Mouse (Mus musculus) hindbrain, embryonic 10.5 days (tissue): ENCODE measurements at regions not wholly inside any gene's neighbourhood (a gene's known extent, or its start where the extent isn't known, plus 50 kb on each side); places are given as distances from the start of the nearest gene placed in this dataset.

Source experiments
- DNase-seq: peaks from one replicate; pipeline ENCODE4 v3.0.0-alpha.2; 2017; ENCODE audit warnings: low spot score
- H3K27ac ChIP-seq: fragments of 300-500 bp; sonication (generic); 2 replicates; pipeline ENCODE4 v1.5.1; 2016; ENCODE audit warnings: mild to moderate bottlenecking, moderate library complexity
- H3K27me3 ChIP-seq: fragments of 300-500 bp; sonication (generic); 2 replicates; pipeline ENCODE4 v1.6.1; 2016; ENCODE audit warnings: mild to moderate bottlenecking; ENCODE audit not compliant: poor library complexity, insufficient read depth, severe bottlenecking
- H3K36me3 ChIP-seq: fragments of 300-500 bp; sonication (generic); 2 replicates; pipeline ENCODE4 v1.6.1; 2016; ENCODE audit warnings: mild to moderate bottlenecking, moderate library complexity
- H3K4me1 ChIP-seq: fragments of 300-500 bp; sonication (generic); replicated peaks from 2 replicates; pipeline ENCODE4 v1.6.1; 2016; ENCODE audit warnings: mild to moderate bottlenecking
- H3K4me3 ChIP-seq: fragments of 300-500 bp; sonication (generic); 2 replicates; pipeline ENCODE4 v1.5.1; 2016; ENCODE audit warnings: mild to moderate bottlenecking, moderate library complexity
- H3K9me3 ChIP-seq: fragments of 300-500 bp; sonication (generic); 2 replicates; pipeline ENCODE4 v1.6.1; 2016; ENCODE audit warnings: mild to moderate bottlenecking, moderate library complexity
- WGBS: fragments of 180-500 bp; shearing (Covaris S2); methylation state at CpG from one replicate; pipeline ENCODE4 v1.1.7; 2016; 5-methylcytosine and 5-hydroxymethylcytosine counted together

GRCm38 (mm10) chr7:124914061-124914460 lies 530.4 kb upstream of the Kdm8 start:
- no peak overlapping the region for H3K4me3 ChIP-seq
- no peak overlapping the region for H3K27ac ChIP-seq
- no peaks in the 10 kb centered on the region for H3K27me3 ChIP-seq
- 82% methylated on average over 5 of the region's 5 CpGs for WGBS
- H3K4me1 ChIP-seq, result peaks cover 11% of the 10 kb centered on the region; the same call in 1 of the 2 replicates
- no peaks in the 10 kb centered on the region for H3K36me3 ChIP-seq
- H3K9me3 ChIP-seq, result peaks cover 2% of the 10 kb centered on the region; the same call in 1 of the 2 replicates
- no peak for DNase-seq

DNA sequence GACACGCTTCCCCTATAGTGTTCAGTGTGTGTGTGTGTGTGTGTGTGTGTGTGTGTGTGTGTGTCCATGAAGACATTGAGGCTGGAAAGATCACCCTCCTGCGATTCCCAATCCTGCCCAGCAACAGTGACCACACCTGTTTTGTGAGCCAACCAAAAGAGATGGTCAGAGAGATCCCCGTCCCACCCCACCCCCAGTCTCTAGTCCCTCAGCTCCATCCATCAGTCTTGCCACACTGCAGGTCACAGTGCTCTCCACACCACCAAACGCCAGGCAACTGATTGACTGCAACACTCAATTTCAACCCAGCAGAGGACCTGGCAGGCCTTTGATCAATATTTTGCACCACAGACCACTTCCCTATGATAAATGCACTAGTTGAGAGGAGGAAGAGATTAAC lies 530.0 kb upstream of the Kdm8 start:
- 86% methylated on average over 4 of the region's 4 CpGs for WGBS
- no peaks in the 10 kb centered on the region for H3K27me3 ChIP-seq
- H3K4me3 ChIP-seq, result no peak overlapping the region
- H3K27ac ChIP-seq, result no peak overlapping the region
- no peaks in the 10 kb centered on the region for H3K36me3 ChIP-seq
- no peak for DNase-seq
- H3K4me1 ChIP-seq, result peaks cover 11% of the 10 kb centered on the region; the same call in 1 of the 2 replicates
- H3K9me3 ChIP-seq, result no peaks in the 10 kb centered on the region

- Histone ChIP-seq H3K9me3 (no peaks in the 10 kb centered on the region), H3K27me3 (no peaks in the 10 kb centered on the region), H3K27ac (no peak overlapping the region), H3K4me3 (no peak overlapping the region), H3K36me3 (no peaks in the 10 kb centered on the region), H3K4me1 (peaks cover 11% of the 10 kb centered on the region; the same call in 1 of the 2 replicates)
- WGBS, result 79% methylated on average over 6 of the region's 6 CpGs
- DNase-seq, result no peak
These were observed 529.5 kb upstream of the Kdm8 start for GRCm38 (mm10) chr7:124914972-124915371.

DNA sequence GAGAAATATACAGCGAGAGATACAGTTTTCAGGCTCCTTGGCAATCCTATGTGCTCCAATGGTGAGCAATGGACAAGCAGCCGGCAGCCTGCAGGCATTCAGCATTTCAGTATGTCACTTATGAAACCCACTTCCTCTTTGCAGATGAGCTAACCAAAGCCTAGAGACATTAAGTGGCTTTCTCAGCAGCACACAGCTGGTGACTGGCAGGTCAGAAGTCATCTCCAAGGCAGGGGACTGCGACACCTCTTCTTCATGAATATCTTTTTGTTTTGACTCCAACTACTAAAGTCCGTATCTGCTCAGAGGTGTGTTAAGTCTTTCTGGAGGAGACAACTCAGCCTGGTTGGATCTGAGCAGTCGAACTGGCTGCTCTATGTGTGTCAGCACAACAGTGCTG lies 528.8 kb upstream of the Kdm8 start:
- Histone ChIP-seq H3K36me3 (no peaks in the 10 kb centered on the region), H3K27me3 (no peaks in the 10 kb centered on the region), H3K4me1 (peaks cover 11% of the 10 kb centered on the region; the same call in 1 of the 2 replicates), H3K9me3 (no peaks in the 10 kb centered on the region), H3K4me3 (no peak overlapping the region), H3K27ac (no peak overlapping the region)
- no peak for DNase-seq
- WGBS, result 81% methylated on average over 5 of the region's 5 CpGs

GRCm38 (mm10) chr7:124917606-124918120 lies 526.8 kb upstream of the Kdm8 start:
- Histone ChIP-seq H3K36me3 (no peaks in the 10 kb centered on the region), H3K27ac (no peak overlapping the region), H3K27me3 (no peaks in the 10 kb centered on the region), H3K4me3 (no peak overlapping the region), H3K9me3 (no peaks in the 10 kb centered on the region), H3K4me1 (peaks cover 11% of the 10 kb centered on the region; the same call in 1 of the 2 replicates)
- no peak for DNase-seq
- WGBS, result 76% methylated on average over 5 of the region's 5 CpGs

DNA sequence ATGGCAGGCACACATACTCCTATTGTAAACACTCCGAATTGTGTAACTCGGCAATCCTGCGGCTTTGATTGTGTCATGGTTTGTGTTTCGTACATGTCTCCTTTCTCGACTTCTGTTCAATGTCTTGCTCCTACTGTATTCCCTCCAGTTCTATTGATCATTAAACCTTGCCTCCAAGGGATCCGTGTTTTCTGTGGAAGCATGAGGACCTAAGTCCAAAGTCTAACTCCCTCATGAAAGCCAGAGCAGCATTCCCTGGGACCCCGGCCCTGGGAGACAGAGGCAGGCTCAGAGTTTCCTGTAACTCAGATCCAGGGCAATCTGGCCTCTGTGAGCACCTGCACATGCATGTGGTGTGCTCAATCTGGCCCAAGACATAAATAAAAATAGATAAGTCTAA lies 521.7 kb upstream of the Kdm8 start:
- H3K27me3 ChIP-seq, result no peaks in the 10 kb centered on the region
- no peaks in the 10 kb centered on the region for H3K9me3 ChIP-seq
- WGBS, result 88% methylated on average over 7 of the region's 7 CpGs
- no peaks in the 10 kb centered on the region for H3K36me3 ChIP-seq
- no peaks in the 10 kb centered on the region for H3K4me1 ChIP-seq
- H3K27ac ChIP-seq, result no peak overlapping the region
- H3K4me3 ChIP-seq, result no peak overlapping the region
- no peak for DNase-seq

GRCm38 (mm10) chr7:124933573-124933972 lies 510.9 kb upstream of the Kdm8 start:
- 85% methylated on average over 3 of the region's 3 CpGs for WGBS
- no peak overlapping the region for H3K27ac ChIP-seq
- H3K9me3 ChIP-seq, result no peaks in the 10 kb centered on the region
- H3K36me3 ChIP-seq, result no peaks in the 10 kb centered on the region
- H3K27me3 ChIP-seq, result no peaks in the 10 kb centered on the region
- H3K4me1 ChIP-seq, result no peaks in the 10 kb centered on the region
- DNase-seq, result no peak
- no peak overlapping the region for H3K4me3 ChIP-seq

DNA sequence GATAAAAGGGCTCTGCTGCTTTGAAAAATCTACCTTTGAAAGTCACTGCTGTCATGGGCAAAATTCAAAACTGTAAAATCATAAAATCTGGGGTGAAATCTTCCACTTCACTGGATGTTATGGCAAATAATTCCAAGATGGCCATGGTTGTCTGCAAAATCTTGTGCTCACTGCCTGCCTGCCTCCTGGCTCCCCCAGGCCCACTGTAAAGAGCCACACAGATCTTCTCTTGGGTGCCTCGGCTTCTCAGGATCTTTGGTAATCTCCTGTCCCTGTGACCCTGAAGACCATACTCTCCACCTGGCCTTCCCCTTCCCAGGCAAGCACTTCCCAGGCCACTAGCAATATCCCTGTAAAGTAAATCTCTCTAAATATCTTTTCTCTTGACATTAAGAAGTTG lies 505.1 kb upstream of the Kdm8 start:
- no peak for DNase-seq
- no peak overlapping the region for H3K27ac ChIP-seq
- H3K4me3 ChIP-seq, result no peak overlapping the region
- H3K9me3 ChIP-seq, result no peaks in the 10 kb centered on the region
- no peaks in the 10 kb centered on the region for H3K4me1 ChIP-seq
- no peaks in the 10 kb centered on the region for H3K27me3 ChIP-seq
- H3K36me3 ChIP-seq, result no peaks in the 10 kb centered on the region
- WGBS, result 76% methylated on average over 1 of the region's 1 CpGs

DNA sequence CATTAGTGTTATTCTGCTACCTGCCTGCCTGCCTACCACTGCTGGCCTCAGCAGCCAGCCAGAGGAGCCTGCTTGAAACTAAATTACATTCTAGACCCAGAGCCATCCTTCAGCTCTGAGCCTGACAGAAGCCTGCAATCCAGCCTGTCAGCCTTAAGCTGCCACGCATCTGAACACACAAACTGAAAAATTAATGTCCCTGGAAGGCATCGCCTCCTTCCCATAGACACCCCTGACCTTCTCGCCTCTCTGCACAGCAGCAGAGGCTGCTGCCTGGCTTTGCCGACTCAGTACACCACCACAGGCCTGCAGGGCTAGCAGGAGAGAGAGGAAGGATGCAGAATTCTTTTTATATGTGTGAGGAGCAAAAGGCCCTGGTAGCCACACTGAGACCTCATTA lies 502.9 kb upstream of the Kdm8 start:
- Histone ChIP-seq H3K27ac (no peak overlapping the region), H3K4me1 (no peaks in the 10 kb centered on the region), H3K4me3 (no peak overlapping the region), H3K9me3 (no peaks in the 10 kb centered on the region), H3K27me3 (no peaks in the 10 kb centered on the region), H3K36me3 (no peaks in the 10 kb centered on the region)
- DNase-seq, result no peak
- WGBS, result 82% methylated on average over 4 of the region's 4 CpGs

GRCm38 (mm10) chr7:124946424-124946823 lies 498.1 kb upstream of the Kdm8 start:
- H3K4me1 ChIP-seq, result no peaks in the 10 kb centered on the region
- 56% methylated on average over 1 of the region's 1 CpGs for WGBS
- DNase-seq, result no peak
- H3K27ac ChIP-seq, result no peak overlapping the region
- H3K9me3 ChIP-seq, result no peaks in the 10 kb centered on the region
- no peaks in the 10 kb centered on the region for H3K36me3 ChIP-seq
- no peaks in the 10 kb centered on the region for H3K27me3 ChIP-seq
- H3K4me3 ChIP-seq, result no peak overlapping the region

DNA sequence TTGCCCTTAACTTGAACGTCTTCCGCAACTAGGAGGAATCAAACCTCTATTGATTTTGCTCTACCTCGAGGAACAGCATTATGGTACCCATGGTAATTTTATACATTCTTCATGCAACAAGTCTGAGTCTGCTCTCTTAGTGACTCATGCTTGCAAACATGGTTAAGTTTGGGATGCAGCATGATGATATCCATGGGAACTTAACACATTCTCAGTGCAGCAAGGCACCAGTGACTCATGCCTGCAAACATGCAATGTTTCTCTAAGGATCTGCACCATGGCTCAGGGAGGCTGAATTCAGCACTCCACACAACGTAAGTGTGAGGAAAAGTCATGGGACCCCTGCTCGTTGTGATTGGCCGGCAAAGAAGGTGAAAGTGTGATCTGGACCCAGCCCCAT lies 487.1 kb upstream of the Kdm8 start:
- no peak for DNase-seq
- no peaks in the 10 kb centered on the region for H3K4me1 ChIP-seq
- H3K36me3 ChIP-seq, result no peaks in the 10 kb centered on the region
- no peaks in the 10 kb centered on the region for H3K27me3 ChIP-seq
- H3K9me3 ChIP-seq, result no peaks in the 10 kb centered on the region
- 86% methylated on average over 6 of the region's 6 CpGs for WGBS
- no peak overlapping the region for H3K27ac ChIP-seq
- no peak overlapping the region for H3K4me3 ChIP-seq

DNA sequence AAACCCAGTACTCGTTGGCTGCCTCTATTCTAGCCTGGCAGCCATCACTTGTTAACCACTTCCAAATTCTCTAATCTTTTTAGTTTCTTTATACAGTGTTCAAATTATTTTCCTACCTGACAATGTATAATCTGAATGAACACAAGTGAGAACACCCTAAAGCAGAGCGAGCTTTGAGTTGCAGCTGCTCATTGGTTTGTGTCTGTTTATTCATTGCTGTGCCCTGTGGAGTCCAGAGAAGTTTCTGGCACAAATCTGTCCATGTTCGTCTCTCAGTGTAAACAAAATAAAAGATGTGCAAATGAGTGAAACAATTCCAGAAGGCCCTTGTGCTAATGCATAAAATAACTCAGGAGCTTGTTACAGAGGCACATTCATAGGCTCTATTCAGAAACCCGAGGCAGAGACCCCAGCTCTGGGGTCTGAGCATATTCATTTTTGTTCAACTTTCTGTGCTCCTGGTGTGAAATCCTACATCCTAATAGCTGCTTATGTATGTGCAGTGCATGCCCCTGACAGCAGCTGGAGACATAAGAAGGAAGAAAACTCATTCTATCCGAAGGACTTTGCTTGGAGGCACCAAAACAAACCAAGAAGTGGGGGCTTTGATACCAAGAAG lies 469.5 kb upstream of the Kdm8 start:
- DNase-seq, result no peak
- WGBS, result 86% methylated on average over 5 of the region's 5 CpGs
- no peaks in the 10 kb centered on the region for H3K9me3 ChIP-seq
- H3K4me1 ChIP-seq, result no peaks in the 10 kb centered on the region
- no peaks in the 10 kb centered on the region for H3K36me3 ChIP-seq
- no peak overlapping the region for H3K4me3 ChIP-seq
- no peaks in the 10 kb centered on the region for H3K27me3 ChIP-seq
- no peak overlapping the region for H3K27ac ChIP-seq

DNA sequence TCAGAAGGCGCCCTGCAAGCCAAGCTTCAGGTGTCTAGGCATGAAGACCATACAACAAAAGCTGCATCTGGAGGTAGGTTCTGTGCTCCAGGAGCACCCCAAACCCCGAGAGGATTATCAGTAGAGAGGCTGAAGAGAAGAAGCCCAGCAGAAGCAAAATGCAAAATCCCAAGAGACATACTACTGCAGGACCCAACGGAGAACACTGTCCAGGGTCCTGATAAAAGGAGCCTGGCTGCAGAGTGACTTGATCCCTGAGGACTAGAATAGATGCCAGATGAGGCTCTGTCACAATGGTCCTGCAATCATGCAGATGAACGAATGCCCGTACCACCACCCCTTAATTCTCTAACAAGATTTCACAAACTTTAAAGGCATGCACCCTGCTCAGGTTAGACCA lies 455.0 kb upstream of the Kdm8 start:
- H3K9me3 ChIP-seq, result no peaks in the 10 kb centered on the region
- H3K4me3 ChIP-seq, result no peak overlapping the region
- H3K4me1 ChIP-seq, result no peaks in the 10 kb centered on the region
- DNase-seq, result no peak
- H3K27ac ChIP-seq, result no peak overlapping the region
- 79% methylated on average over 5 of the region's 5 CpGs for WGBS
- no peaks in the 10 kb centered on the region for H3K27me3 ChIP-seq
- H3K36me3 ChIP-seq, result no peaks in the 10 kb centered on the region

DNA sequence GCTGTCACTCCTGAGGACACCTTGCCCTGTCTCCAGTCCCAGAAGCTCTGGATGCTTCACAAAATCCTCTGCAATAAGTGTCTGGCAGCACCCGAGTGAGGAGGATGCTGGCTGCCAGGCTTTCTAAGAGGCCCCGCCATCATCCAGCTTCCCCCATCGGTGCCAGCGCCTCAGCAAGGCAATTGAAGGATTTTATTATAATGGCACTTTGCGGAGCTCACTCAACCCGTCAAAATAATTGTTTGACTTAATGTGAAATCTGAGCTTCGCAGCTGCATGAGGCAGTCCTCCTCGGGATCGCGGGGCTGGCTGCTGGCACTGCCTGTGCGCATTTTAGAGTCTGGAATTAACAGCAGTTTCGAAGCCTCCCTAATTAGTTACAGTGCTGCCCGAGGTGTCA lies 453.8 kb upstream of the Kdm8 start:
- H3K9me3 ChIP-seq, result no peaks in the 10 kb centered on the region
- DNase-seq, result peak; percentile 6
- H3K27ac ChIP-seq, result no peak overlapping the region
- 55% methylated on average over 13 of the region's 13 CpGs for WGBS
- H3K36me3 ChIP-seq, result no peaks in the 10 kb centered on the region
- no peaks in the 10 kb centered on the region for H3K4me1 ChIP-seq
- H3K27me3 ChIP-seq, result no peaks in the 10 kb centered on the region
- H3K4me3 ChIP-seq, result no peak overlapping the region
